Mouse (Mus musculus) B cell, adult 67 days (primary cell): Measurements from ENCODE around the gene Morn2. TPM values are rescaled to one million over a fixed set of nuclear protein-coding genes. Genes with fewer than 3 reads are reported as not detected.

Source experiments
- total RNA-seq, 2 experiments: library from RNA; stranded (reverse); gene quantifications; 4 replicates each; pipeline ENCODE4 v1.2.4; 2023

The Morn2 gene
- 1 to 10 TPM; 3.2 to 4.0 TPM for total RNA-seq

GRCm38 (mm10) chr17:80290074-80290657 is at the start of gene Morn2, which contains the start of gene Dhx57:
Gene Morn2 (plus strand): TSS chr17:80290203.
Gene Dhx57 (minus strand): TSS chr17:80290476.

GRCm38 (mm10) chr17:80307251-80307650 is 17.2 kb downstream of the Morn2 start, which contains the start of gene Arhgef33:
Gene Arhgef33 (plus strand): TSS chr17:80307407.

Other genes starting within 250 kb of the Morn2 start
- under 1 TPM; 0.39 to 0.64 TPM for gene Hnrnpll, start 227.9 kb upstream of the Morn2 start, total RNA-seq
- gene Galm, start 162.7 kb upstream of the Morn2 start, total RNA-seq: 1 to 10 TPM; 1.2 to 2.5 TPM
- 100 to 1,000 TPM; 338 to 375 TPM for gene Srsf7, start 82.9 kb upstream of the Morn2 start, total RNA-seq
- gene Ttc39d, start 82.7 kb upstream of the Morn2 start, total RNA-seq: not detected
- 1 to 10 TPM; 3.4 to 4.9 TPM for gene Gemin6, start 65.8 kb upstream of the Morn2 start, total RNA-seq
- gene Dhx57, start 273 bp downstream of the Morn2 start, total RNA-seq: 10 to 100 TPM; 51.4 to 56.8 TPM
- not detected for gene Arhgef33, start 17.2 kb downstream of the Morn2 start, total RNA-seq
- gene Gm10190, start 83.3 kb downstream of the Morn2 start, total RNA-seq: not detected
- 10 to 100 TPM; 24.1 to 28.4 TPM for gene Sos1, start 190.2 kb downstream of the Morn2 start, total RNA-seq